In genomic region chr11:50587026-50587425, GRCm38 (mm10) we compare ENCODE assay signal across 8 mouse cellular contexts. TPM values are rescaled to one million over a fixed set of nuclear protein-coding genes. Genes with fewer than 3 reads are reported as not detected.
DNase-seq lines count a peak whose midpoint lies in the region; TF ChIP-seq lines count a peak whose summit lies in the region.

No protein-coding gene starts in this region.

- H3K9me3 ChIP-seq in heart, embryonic 10.5 days: no peaks in the 10 kb centered on the region

- peak; percentile 31 for DNase-seq in heart, adult 8-10 months (ENCODE audit: low spot score)
- no peak for DNase-seq in heart, embryonic 10.5 days (ENCODE audit: low spot score)
- DNase-seq in right cerebral cortex, adult 18-20 months: peak; percentile 29
- no peak for DNase-seq in right cerebral cortex, postnatal 36 days (ENCODE audit: low spot score in 2 of 2)
- DNase-seq in kidney, postnatal 10 days: peak; percentile 56
- peak; percentile 50 for DNase-seq in right cerebral cortex, postnatal 25 days
- DNase-seq in c-Kit-positive CD71-positive TER-119-positive erythroid progenitor cells, embryonic 14.5 days (ENCODE audit: low spot score): no peak

- H3K4me3 ChIP-seq in heart, embryonic 10.5 days: no peak overlapping the region
- H3K4me3 ChIP-seq in cortical plate, adult 2 months (ENCODE audit: insufficient read depth, low read length): no peak overlapping the region

- no peaks in the 10 kb centered on the region for H3K36me3 ChIP-seq in heart, embryonic 10.5 days

- WGBS in heart, embryonic 10.5 days: 51% methylated on average over 7 of the region's 7 CpGs

- TF ChIP-seq CTCF in cortical plate, adult 2 months (IDR thresholded peaks at IDR 0.05; ENCODE audit: extremely low read depth, insufficient read depth, low read length): peak; percentile 67

- H3K27me3 ChIP-seq in heart, embryonic 10.5 days (ENCODE audit: insufficient read depth, poor library complexity, severe bottlenecking): no peaks in the 10 kb centered on the region; the same call in 1 of the 2 replicates

- no peaks in the 10 kb centered on the region for H3K4me1 ChIP-seq in heart, embryonic 10.5 days
- no peaks in the 10 kb centered on the region for H3K4me1 ChIP-seq in cortical plate, adult 2 months (ENCODE audit: control insufficient read depth, insufficient read depth, low read length)

- H3K27ac ChIP-seq in heart, embryonic 10.5 days: no peak overlapping the region
- no peak overlapping the region for H3K27ac ChIP-seq in cortical plate, adult 2 months (ENCODE audit: insufficient read depth, low read length)

- TF ChIP-seq POLR2A in cortical plate, adult 2 months (IDR thresholded peaks at IDR 0.05; ENCODE audit: extremely low read depth, insufficient read depth, low read length): no peak

RNA-seq across cellular contexts. Expression of gene Adamts2, which starts 14.9 kb away (rescaled TPM):
- total RNA-seq in heart, adult 8-10 months (2022): 1 to 10 TPM; 6.1 to 7.1 (median 6.8) TPM
- 1.4 and 3.9 TPM in 2 replicates for polyA plus RNA-seq in heart, embryonic 10.5 days (2016; fragmentation: Nextera tagmentation; extraction: Ambion mirVana)
- 8.7 and 10.6 TPM in 2 replicates for polyA plus RNA-seq in cortical plate, adult 2 months (2012; rRNA removed)

Comparison
In these comparisons a context has a peak if more than half of its experiments do, and no peak if none do; other contexts are left out.
1. DNase-seq: peak in heart, adult 8-10 months (single experiment), right cerebral cortex, adult 18-20 months (single experiment), kidney, postnatal 10 days (single experiment) and right cerebral cortex, postnatal 25 days (single experiment); none in heart, embryonic 10.5 days (single experiment), right cerebral cortex, postnatal 36 days (0 of 2) and c-Kit-positive CD71-positive TER-119-positive erythroid progenitor cells, embryonic 14.5 days (single experiment).